Mouse (Mus musculus) heart, postnatal 0 days (tissue): ENCODE results near the gene Cacna1e. TPM values are rescaled to one million over a fixed set of nuclear protein-coding genes. Genes with fewer than 3 reads are reported as not detected.
A peak's percentile ranks its signal among the peaks of the same experiment; 100 is the strongest.

Source experiments
- ATAC-seq: fragments of 200-750 bp; cut with Nextera tagmentation; 2 replicates; pipeline ENCODE4 v1.8.0; 2017; ENCODE audit warnings: low read depth, moderate number of reproducible peaks, moderate library complexity; ENCODE audit not compliant: insufficient read depth
- DNase-seq: peaks from one replicate; pipeline ENCODE4 v3.0.0-alpha.2; 2016; ENCODE audit warnings: low spot score
- H3K27ac ChIP-seq: fragments of 300-500 bp; sonication (generic); 2 replicates; pipeline ENCODE4 v1.5.1; 2014; ENCODE audit warnings: low read depth, mild to moderate bottlenecking
- H3K27me3 ChIP-seq: fragments of 300-500 bp; sonication (generic); 2 replicates; pipeline ENCODE4 v1.6.1; 2014; ENCODE audit warnings: low read length, mixed read lengths; ENCODE audit not compliant: control insufficient read depth, insufficient read depth
- H3K36me3 ChIP-seq: fragments of 300-500 bp; sonication (generic); replicated peaks from 2 replicates; pipeline ENCODE4 v1.6.1; 2014; ENCODE audit warnings: low read length, mixed read lengths; ENCODE audit not compliant: control insufficient read depth, insufficient read depth
- H3K4me1 ChIP-seq: fragments of 300-500 bp; sonication (generic); 2 replicates; pipeline ENCODE4 v1.6.1; 2014; ENCODE audit warnings: antibody characterized with exemption; ENCODE audit not compliant: control insufficient read depth, insufficient read depth
- H3K4me2 ChIP-seq: fragments of 300-500 bp; sonication (generic); 2 replicates; pipeline ENCODE4 v1.6.1; 2014; ENCODE audit warnings: low read depth, mild to moderate bottlenecking, low read length, moderate library complexity
- H3K4me3 ChIP-seq: fragments of 300-500 bp; sonication (generic); 2 replicates; pipeline ENCODE4 v1.5.1; 2014; ENCODE audit warnings: low read depth, low read length
- H3K9ac ChIP-seq: fragments of 300-500 bp; sonication (generic); replicated peaks from 2 replicates; pipeline ENCODE4 v1.6.1; 2014; ENCODE audit warnings: low read depth, low read length, mixed read lengths
- H3K9me3 ChIP-seq: fragments of 300-500 bp; sonication (generic); replicated peaks from 2 replicates; pipeline ENCODE4 v1.6.1; 2016; ENCODE audit warnings: low read length; ENCODE audit not compliant: control insufficient read depth
- CTCF ChIP-seq: IDR thresholded peaks from 2 replicates; pipeline ENCODE4 v1.5.1; 2016; ENCODE audit warnings: antibody characterized with exemption, control low read depth, low read depth
- EP300 ChIP-seq: IDR thresholded peaks from 2 replicates; pipeline ENCODE4 v1.6.1; 2016; ENCODE audit warnings: antibody characterized with exemption, low read depth
- WGBS: fragments of 180-500 bp; shearing (Covaris S2); extraction: QIAGEN DNeasy Blood & Tissue Kit; methylation state at CpG from one replicate; pipeline ENCODE4 v1.1.7; 2014; 5-methylcytosine and 5-hydroxymethylcytosine counted together
- polyA plus RNA-seq: library from polyadenylated mRNA; unstranded; fragments of >200 nt; fragmentation: Nextera tagmentation; extraction: Ambion mirVana; gene quantifications from 2 replicates; pipeline ENCODE4 v1.2.1, GENCODE M21; 2015
- total RNA-seq: library from RNA; depleted of rRNA; stranded (reverse); fragments of >200 nt; gene quantifications from 2 replicates; pipeline ENCODE4 v1.2.3, GENCODE M21; 2014; ENCODE audit warnings: low replicate concordance; rRNA removed

Gene Cacna1e
- total RNA-seq (0.08 and 0.15 TPM in 2 replicates), polyA plus RNA-seq (0.04 and 0.05 TPM in 2 replicates)

- DNase-seq (no peak), ATAC-seq (no peak)
- Histone ChIP-seq H3K27me3 (peaks cover 31% of the 10 kb centered on the region), H3K9me3 (no peaks in the 10 kb centered on the region), H3K4me1 (no peaks in the 10 kb centered on the region), H3K36me3 (no peaks in the 10 kb centered on the region), H3K4me2 (peak within 1 kb of the TSS; percentile 63), H3K27ac (no peak within 1 kb of the TSS), H3K9ac (no peak within 1 kb of the TSS; the same call in 1 of the 2 replicates), H3K4me3 (peak within 1 kb of the TSS; percentile 43)
- 6% methylated on average over 31 of the region's 31 CpGs for WGBS
- no peak for TF ChIP-seq CTCF
- TF ChIP-seq EP300: no peak
Observed at GRCm38 (mm10) chr1:154884275-154885206, at the start of gene Cacna1e. Gene Cacna1e, minus strand, starts transcription at chr1:154884501.

- H3K27me3 ChIP-seq: no peaks in the 10 kb centered on the region
- TF ChIP-seq CTCF: no peak
- TF ChIP-seq EP300: no peak
- H3K9ac ChIP-seq: no peak overlapping the region
- H3K36me3 ChIP-seq: no peaks in the 10 kb centered on the region
- DNase-seq: no peak
- H3K27ac ChIP-seq: no peak overlapping the region
- H3K4me1 ChIP-seq: no peaks in the 10 kb centered on the region
- 65% methylated on average over 2 of the region's 2 CpGs for WGBS
- no peak for ATAC-seq
- H3K9me3 ChIP-seq: no peaks in the 10 kb centered on the region
- H3K4me2 ChIP-seq: no peak overlapping the region
- H3K4me3 ChIP-seq: no peak overlapping the region
Observed at GRCm38 (mm10) chr1:154918406-154918805, 34.1 kb upstream of the Cacna1e start.

GRCm38 (mm10) chr1:154917438-154917837, 33.1 kb upstream of the Cacna1e start:
- ATAC-seq: peak; percentile 27; the same call in 1 of the 2 replicates
- no peak overlapping the region for H3K9ac ChIP-seq

GRCm38 (mm10) chr1:154909554-154909953, 25.3 kb upstream of the Cacna1e start:
- H3K27ac ChIP-seq: no peak overlapping the region
- H3K4me1 ChIP-seq: no peaks in the 10 kb centered on the region
- H3K9ac ChIP-seq: no peak overlapping the region
- H3K36me3 ChIP-seq: no peaks in the 10 kb centered on the region
- H3K4me3 ChIP-seq: no peak overlapping the region
- TF ChIP-seq CTCF: no peak
- ATAC-seq (no peak), DNase-seq (no peak)
- H3K4me2 ChIP-seq: no peak overlapping the region
- 66% methylated on average over 2 of the region's 2 CpGs for WGBS
- no peaks in the 10 kb centered on the region for H3K27me3 ChIP-seq
- H3K9me3 ChIP-seq: no peaks in the 10 kb centered on the region

More at GRCm38 (mm10) chr1:154917438-154917837, 33.1 kb upstream of the Cacna1e start:
- Histone ChIP-seq H3K9me3 (no peaks in the 10 kb centered on the region), H3K27me3 (no peaks in the 10 kb centered on the region), H3K4me1 (no peaks in the 10 kb centered on the region), H3K36me3 (no peaks in the 10 kb centered on the region), H3K27ac (no peak overlapping the region), H3K4me3 (no peak overlapping the region), H3K4me2 (no peak overlapping the region)
- peak; percentile 8 for DNase-seq
- TF ChIP-seq EP300: no peak
- no peak for TF ChIP-seq CTCF
- 67% methylated on average over 6 of the region's 6 CpGs for WGBS

- Histone ChIP-seq H3K9ac (no peak overlapping the region), H3K9me3 (no peaks in the 10 kb centered on the region), H3K27me3 (no peaks in the 10 kb centered on the region), H3K27ac (no peak overlapping the region), H3K4me1 (no peaks in the 10 kb centered on the region), H3K4me3 (no peak overlapping the region), H3K4me2 (no peak overlapping the region), H3K36me3 (no peaks in the 10 kb centered on the region)
- 73% methylated on average over 2 of the region's 2 CpGs for WGBS
- DNase-seq: no peak
- TF ChIP-seq CTCF (no peak), EP300 (no peak)
- no peak for ATAC-seq
Observed at GRCm38 (mm10) chr1:154897390-154897789, 13.1 kb upstream of the Cacna1e start.
